Mouse (Mus musculus) c-Kit-positive CD71-negative TER-119-negative erythroid progenitor cells, embryonic 14.5 days (primary cell): ENCODE data around the gene Capns2.

ENCODE experiments used
- DNase-seq: peaks from one replicate; pipeline ENCODE4 v3.0.0-alpha.2; 2013; ENCODE audit warnings: low read depth

Capns2 gene

DNA sequence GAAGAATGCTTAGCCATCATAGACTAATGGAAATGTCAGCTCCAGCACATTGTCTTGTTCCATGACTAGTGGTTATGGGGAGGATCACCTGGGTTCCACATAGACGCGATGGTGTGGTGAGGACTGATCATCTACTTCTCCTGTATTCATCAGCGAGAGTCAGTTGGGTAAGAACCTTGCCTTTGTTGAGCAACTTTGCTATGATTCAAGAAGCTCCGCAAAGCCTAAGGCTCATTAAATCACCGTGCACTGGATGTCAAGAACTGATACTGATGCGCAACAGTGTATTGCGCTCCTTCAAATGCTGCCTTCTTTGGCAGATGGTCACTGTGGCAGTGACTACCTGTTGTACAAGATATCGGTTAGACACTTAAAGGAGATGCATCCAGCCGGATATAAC, 5.3 kb downstream of the Capns2 start:
- no peak for DNase-seq

DNA sequence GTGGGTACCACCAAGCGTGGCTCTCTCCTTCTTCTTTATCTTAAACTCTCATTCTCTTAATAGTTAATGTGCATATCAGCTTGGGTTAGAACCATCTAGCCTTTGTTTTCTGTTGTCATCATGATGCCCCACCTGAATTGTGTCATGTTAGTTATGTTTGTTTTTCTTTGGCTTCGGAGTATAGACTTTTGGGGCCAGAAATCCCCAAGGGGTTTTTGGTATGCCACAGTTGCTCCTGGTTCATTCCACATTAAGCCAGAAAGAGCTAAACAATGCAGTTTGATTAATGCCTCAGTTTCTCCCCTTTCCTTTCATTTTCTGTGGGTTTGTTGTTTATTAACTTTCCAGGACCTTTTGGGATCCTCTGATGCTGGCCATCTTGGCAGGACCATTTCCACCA, 7.2 kb downstream of the Capns2 start:
- no peak for DNase-seq

DNA sequence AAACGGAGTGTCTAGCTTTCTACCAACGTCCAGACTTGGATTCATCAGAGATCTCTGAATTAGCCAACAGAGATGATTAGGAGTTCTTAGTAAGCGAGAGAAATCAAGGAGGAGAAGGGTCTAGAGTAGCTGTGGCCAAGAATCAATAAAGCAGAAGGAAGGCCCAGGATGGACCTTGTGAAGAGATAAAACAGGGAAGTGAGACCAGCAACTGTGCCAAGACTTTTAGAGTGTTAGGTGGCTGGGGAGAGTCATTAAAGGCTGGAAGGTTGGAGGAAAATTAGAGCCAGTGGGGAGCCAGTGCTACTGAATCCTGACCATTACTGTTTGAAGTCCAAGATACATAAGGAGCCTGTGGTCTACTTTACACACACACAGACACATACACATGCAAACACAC, 10.3 kb downstream of the Capns2 start:
- no peak for DNase-seq

DNA sequence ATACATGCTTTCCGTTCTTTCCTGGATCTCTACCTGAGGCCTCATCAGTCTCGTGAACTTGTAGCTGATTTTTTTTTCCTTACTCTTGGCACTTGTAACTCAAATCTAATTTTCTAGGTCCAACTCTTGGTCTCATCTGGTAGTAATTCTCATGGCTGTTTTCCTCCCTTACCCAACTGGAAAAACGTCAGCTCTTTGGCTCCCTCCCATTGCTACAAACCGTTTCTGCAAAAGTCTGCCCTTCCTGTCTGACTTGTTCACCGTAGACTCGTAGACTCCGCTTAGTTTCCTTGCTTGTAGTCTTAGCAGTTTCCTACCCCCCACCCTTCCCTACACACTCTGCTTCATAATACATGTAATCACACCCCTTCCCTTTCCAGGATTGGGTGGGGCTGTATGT, 12.2 kb downstream of the Capns2 start:
- DNase-seq: no peak

DNA sequence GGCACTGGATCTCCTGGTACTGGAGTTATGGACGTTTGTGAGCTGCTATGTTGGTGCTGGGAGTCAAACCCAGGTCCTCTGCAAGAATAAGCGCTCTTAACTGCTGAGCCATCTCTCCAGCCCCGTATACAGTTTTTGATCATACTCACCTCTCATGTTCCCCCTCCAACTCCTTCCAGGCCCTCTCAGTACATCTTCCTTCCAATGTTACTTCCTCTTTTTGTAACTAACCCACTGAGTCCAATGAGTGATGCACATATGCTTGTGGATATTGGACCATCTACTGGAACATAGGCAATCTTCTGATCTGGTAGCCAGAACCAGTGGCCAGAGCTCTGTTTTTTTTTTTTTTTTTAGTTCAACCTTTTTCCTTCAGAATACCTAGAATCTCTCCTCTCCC, 14.9 kb downstream of the Capns2 start:
- no peak for DNase-seq

DNA sequence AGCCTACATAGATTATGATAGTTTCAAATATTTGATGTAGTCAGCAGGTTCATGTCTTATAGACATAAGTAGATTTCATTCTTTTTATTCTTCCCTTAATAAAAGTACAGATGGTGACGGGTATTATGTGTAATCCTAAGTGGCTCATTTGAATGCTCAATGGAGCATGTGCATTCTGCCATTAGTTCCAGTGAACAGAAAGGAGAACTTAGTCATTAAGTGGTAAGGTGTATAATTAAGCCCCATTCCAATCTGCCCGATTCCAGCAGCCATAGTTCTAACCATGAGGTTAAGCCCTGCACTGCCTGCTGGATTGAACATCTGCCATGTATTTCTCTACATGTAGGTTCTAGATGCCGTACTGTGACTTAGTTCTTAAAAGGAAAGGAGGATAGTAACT, 20.6 kb downstream of the Capns2 start:
- no peak for DNase-seq

DNA sequence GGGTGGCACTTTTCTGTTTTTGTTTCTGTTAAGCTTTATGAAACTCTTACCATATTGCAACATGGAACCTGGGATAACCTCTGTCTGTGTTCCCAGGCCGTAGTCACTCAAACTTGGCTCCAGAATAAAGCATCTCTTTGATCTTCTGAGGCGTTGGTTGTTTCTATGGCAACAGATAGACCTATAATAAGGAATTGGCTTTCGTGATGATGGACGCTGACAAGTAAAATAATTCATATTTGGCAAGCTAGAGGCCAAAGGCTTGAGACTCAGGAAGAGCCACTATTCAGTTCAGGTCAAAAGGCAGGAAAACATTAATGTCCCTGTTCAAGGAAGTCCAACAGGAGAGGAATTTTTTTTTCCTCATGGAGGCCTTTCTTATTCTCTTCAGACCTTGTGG, 27.8 kb downstream of the Capns2 start:
- DNase-seq: no peak

DNA sequence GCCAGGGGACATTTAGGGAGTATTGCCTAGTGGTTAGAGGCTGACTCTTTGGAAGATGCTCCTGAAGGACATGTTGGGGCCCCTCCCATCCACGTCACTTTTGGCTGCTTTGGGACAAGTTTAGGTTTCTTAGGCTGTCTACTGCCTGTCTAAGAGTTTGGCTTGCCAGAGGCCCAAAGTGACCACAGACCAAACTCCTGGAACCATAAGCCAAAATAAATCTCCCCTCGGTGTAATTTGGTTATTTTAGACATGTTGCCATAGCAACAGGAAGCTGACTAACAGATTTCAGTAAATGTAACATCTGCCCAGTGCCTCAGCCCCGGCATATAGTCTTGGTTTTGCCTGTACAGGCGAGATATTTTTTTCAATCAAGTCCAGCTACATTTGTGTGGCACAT, 36.8 kb downstream of the Capns2 start:
- no peak for DNase-seq

DNA sequence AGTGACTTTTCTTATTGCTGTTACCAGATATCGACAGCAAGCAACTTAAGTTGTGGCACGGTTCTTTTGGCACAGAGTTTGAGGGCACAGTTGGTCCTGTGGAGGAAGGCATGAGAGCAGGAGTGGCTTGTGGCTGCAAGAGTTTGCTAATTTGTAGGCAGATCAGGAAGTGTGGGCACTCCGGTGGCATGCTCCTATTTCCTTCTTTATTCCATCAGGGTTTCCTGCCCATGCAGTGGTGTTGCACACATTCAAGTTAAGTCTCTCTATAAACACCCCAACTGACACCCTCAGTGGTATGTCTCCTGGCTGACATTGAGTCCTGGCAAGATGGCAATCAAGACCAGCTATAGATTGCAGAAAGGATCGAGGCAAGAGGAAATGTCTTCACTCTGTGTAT, 47.9 kb downstream of the Capns2 start:
- DNase-seq: no peak

DNA sequence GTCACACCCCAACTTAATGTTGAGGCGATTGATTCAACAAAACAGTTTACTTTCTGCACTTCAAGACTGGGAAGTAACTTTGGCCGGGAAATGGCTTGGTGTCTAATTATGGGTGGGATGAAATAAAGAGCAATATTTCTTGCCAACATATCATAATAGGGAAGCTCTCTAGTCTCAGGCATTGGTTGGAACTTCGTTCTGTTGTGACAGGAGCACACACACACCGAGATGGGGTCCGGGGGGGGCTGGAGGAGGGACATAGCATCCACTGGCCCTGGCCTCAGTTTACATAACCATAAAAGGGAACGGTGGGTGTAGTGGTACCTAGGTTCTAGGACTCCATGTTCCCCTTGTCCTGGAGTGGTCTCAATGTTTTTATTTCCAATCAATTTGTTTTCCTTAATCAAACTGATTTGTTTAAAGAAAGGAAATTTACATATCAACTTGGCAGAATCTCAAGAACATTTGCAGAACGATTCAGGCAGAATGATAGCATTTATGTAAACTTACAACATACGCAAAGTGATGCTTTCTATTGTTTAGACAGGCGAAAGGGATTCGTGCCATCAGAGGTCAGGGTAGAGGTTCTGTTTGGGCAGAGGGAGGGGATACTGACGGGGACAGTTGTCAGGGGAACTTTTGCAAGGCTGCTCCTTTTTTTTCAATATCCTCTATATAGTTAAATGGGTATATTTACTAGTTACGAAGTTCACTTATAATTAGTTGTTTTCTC, 49.6 kb downstream of the Capns2 start:
- no peak for DNase-seq
